Comparison of ENCODE assay signal across 9 mouse cellular contexts in genomic region chr3:9593832-9594231, GRCm38 (mm10). TPM values are rescaled to one million over a fixed set of nuclear protein-coding genes. Genes with fewer than 3 reads are reported as not detected.
DNase-seq lines count a peak whose midpoint lies in the region; ATAC-seq and TF ChIP-seq lines count a peak whose summit lies in the region.
"Had no signal": no experiment of that assay in that cellular context is flagged by ENCODE, and none has a peak within 500 bp of the region (broad histone marks: within the 10 kb centered on the region; RNA-seq: fewer than 3 reads in every experiment).

No protein-coding gene starts in this region.

- H3K9ac ChIP-seq in hindbrain, postnatal 0 days (replicated peaks; ENCODE audit: low read length), result no peak overlapping the region
- no peak overlapping the region for H3K9ac ChIP-seq in hindbrain, embryonic 16.5 days (ENCODE audit: low read depth, low read length)
- no peak overlapping the region for H3K9ac ChIP-seq in stomach, postnatal 0 days (ENCODE audit: low read length)

- no peak for TF ChIP-seq EP300 in stomach, postnatal 0 days (optimal IDR thresholded peaks at IDR 0.05)

- peak; percentile 66 for DNase-seq in hindbrain, postnatal 0 days (ENCODE audit: low spot score)
- DNase-seq in cerebellum, adult 18-20 months, result peak; percentile 47 to 50
- DNase-seq in kidney, postnatal 14 days, result peak; percentile 40
- peak; percentile 43 for DNase-seq in stomach, postnatal 0 days (ENCODE audit: low spot score)
- no peak for DNase-seq in urinary bladder, adult 2 months (ENCODE audit: low spot score)

- no peaks in the 10 kb centered on the region for H3K27me3 ChIP-seq in hindbrain, postnatal 0 days (ENCODE audit: insufficient read depth, low read length)
- H3K27me3 ChIP-seq in hindbrain, embryonic 16.5 days (replicated peaks; ENCODE audit: control insufficient read depth, insufficient read depth, low read length), result no peaks in the 10 kb centered on the region
- no peaks in the 10 kb centered on the region for H3K27me3 ChIP-seq in E14TG2a.4 (ENCODE audit: insufficient read depth, low read length)
- H3K27me3 ChIP-seq in stomach, postnatal 0 days (ENCODE audit: control insufficient read depth, insufficient read depth, low read length), result no peaks in the 10 kb centered on the region

- 94% methylated on average over 2 of the region's 2 CpGs for WGBS in hindbrain, postnatal 0 days
- 81% methylated on average over 2 of the region's 2 CpGs for WGBS in hindbrain, embryonic 16.5 days
- WGBS in stomach, postnatal 0 days, result 72% methylated on average over 2 of the region's 2 CpGs

- no peak overlapping the region for H3K4me3 ChIP-seq in hindbrain, postnatal 0 days (ENCODE audit: low read length)
- H3K4me3 ChIP-seq in hindbrain, embryonic 16.5 days (ENCODE audit: low read length), result no peak overlapping the region
- no peak overlapping the region for H3K4me3 ChIP-seq in E14TG2a.4 (replicated peaks; ENCODE audit: low read length)
- H3K4me3 ChIP-seq in stomach, postnatal 0 days (ENCODE audit: low read depth, low read length), result no peak overlapping the region
- H3K4me3 ChIP-seq: myocyte had no signal

- H3K4me1 ChIP-seq in hindbrain, postnatal 0 days (ENCODE audit: insufficient read depth, low read length), result no peaks in the 10 kb centered on the region
- no peaks in the 10 kb centered on the region; the same call in 1 of the 2 replicates for H3K4me1 ChIP-seq in hindbrain, embryonic 16.5 days (ENCODE audit: control insufficient read depth, insufficient read depth, low read depth, low read length)
- peaks cover 89% of the 10 kb centered on the region for H3K4me1 ChIP-seq in E14TG2a.4 (replicated peaks; ENCODE audit: low read depth, low read length)
- no peaks in the 10 kb centered on the region for H3K4me1 ChIP-seq in stomach, postnatal 0 days (replicated peaks; ENCODE audit: control insufficient read depth, insufficient read depth)

- H3K36me3 ChIP-seq in hindbrain, postnatal 0 days (ENCODE audit: insufficient read depth, low read length), result no peaks in the 10 kb centered on the region
- no peaks in the 10 kb centered on the region for H3K36me3 ChIP-seq in hindbrain, embryonic 16.5 days (ENCODE audit: control insufficient read depth, insufficient read depth, low read length)
- peaks cover 35% of the 10 kb centered on the region for H3K36me3 ChIP-seq in E14TG2a.4 (ENCODE audit: insufficient read depth, low read length)
- H3K36me3 ChIP-seq in stomach, postnatal 0 days (ENCODE audit: control insufficient read depth, insufficient read depth, low read length), result no peaks in the 10 kb centered on the region

- ATAC-seq in hindbrain, postnatal 0 days, result peak; percentile 50; the same call in 1 of the 2 replicates
- ATAC-seq in hindbrain, embryonic 16.5 days, result no peak
- ATAC-seq in stomach, postnatal 0 days (ENCODE audit: low FRiP score, low TSS enrichment), result no peak
- no peak for ATAC-seq in activated CD4-positive, CD25-positive, alpha-beta regulatory T cell, adult 4 months

- H3K9me3 ChIP-seq in hindbrain, postnatal 0 days (ENCODE audit: low read length), result no peaks in the 10 kb centered on the region
- H3K9me3 ChIP-seq in hindbrain, embryonic 16.5 days (ENCODE audit: control insufficient read depth, low read length), result no peaks in the 10 kb centered on the region
- H3K9me3 ChIP-seq in E14TG2a.4 (ENCODE audit: low read length), result no peaks in the 10 kb centered on the region
- H3K9me3 ChIP-seq in stomach, postnatal 0 days (ENCODE audit: control insufficient read depth, low read length), result no peaks in the 10 kb centered on the region

- no peak overlapping the region for H3K4me2 ChIP-seq in hindbrain, postnatal 0 days (ENCODE audit: low read depth, low read length)
- H3K4me2 ChIP-seq in hindbrain, embryonic 16.5 days (ENCODE audit: low read length), result no peak overlapping the region
- no peak overlapping the region for H3K4me2 ChIP-seq in stomach, postnatal 0 days (replicated peaks; ENCODE audit: low read depth)

- H3K27ac ChIP-seq in hindbrain, postnatal 0 days, result no peak overlapping the region
- H3K27ac ChIP-seq in hindbrain, embryonic 16.5 days (ENCODE audit: low read depth, low read length), result no peak overlapping the region
- no peak overlapping the region for H3K27ac ChIP-seq in stomach, postnatal 0 days (replicated peaks)

- TF ChIP-seq CTCF in hindbrain, postnatal 0 days (IDR thresholded peaks at IDR 0.05; ENCODE audit: low read depth), result peak; percentile 63
- TF ChIP-seq CTCF in E14TG2a.4 (conservative IDR thresholded peaks at IDR 0.05; ENCODE audit: low read length), result peak; percentile 40
- peak; percentile 72 for TF ChIP-seq CTCF in stomach, postnatal 0 days (IDR thresholded peaks at IDR 0.05; ENCODE audit: low read depth)

RNA-seq across cellular contexts. Expression of gene Zfp704, which starts 16.1 kb away (rescaled TPM):
- 57.5 and 58.4 TPM in 2 replicates for total RNA-seq in hindbrain, postnatal 0 days (2014; rRNA removed)
- 10.3 and 11.2 TPM in 2 replicates for polyA plus RNA-seq in hindbrain, postnatal 0 days (2015; fragmentation: Nextera tagmentation; extraction: Ambion mirVana)
- polyA plus RNA-seq in hindbrain, embryonic 16.5 days (2015; fragmentation: Nextera tagmentation; extraction: Ambion mirVana), result 12.5 and 13.3 TPM in 2 replicates
- 3.4 and 3.9 TPM in 2 replicates for polyA plus RNA-seq in stomach, postnatal 0 days (2015; fragmentation: Nextera tagmentation; extraction: Ambion mirVana)
- polyA plus RNA-seq in activated CD4-positive, CD25-positive, alpha-beta regulatory T cell, adult 4 months (2017; shearing (Covaris generic)), result 1 to 10 TPM in 1 of 2 experiments, under 1 TPM in 1; 0.83 to 1.0 TPM
- 8.5 and 9.8 TPM in 2 replicates for polyA plus RNA-seq in urinary bladder, adult 2 months (2012; rRNA removed)
